18 mouse cellular contexts compared by ENCODE assay signal in genomic region chr10:111159789-111160522, GRCm38 (mm10). TPM values are rescaled to one million over a fixed set of nuclear protein-coding genes. Genes with fewer than 3 reads are reported as not detected.
DNase-seq lines count a peak whose midpoint lies in the region; ATAC-seq and TF ChIP-seq lines count a peak whose summit lies in the region.
"Had no signal": no experiment of that assay in that cellular context is flagged by ENCODE, and none has a peak within 500 bp of the region (broad histone marks: within the 10 kb centered on the region; RNA-seq: fewer than 3 reads in every experiment).

No protein-coding gene starts in this region.

- TF ChIP-seq EP300 in MEL (IDR thresholded peaks at IDR 0.05; ENCODE audit: low read depth in 1 of 2, low read length in 2 of 2) = no peak; a peak in 1 of 4 replicates

- peak overlapping the region; percentile 32; the same call in 1 of the 2 replicates for H3K9ac ChIP-seq in MEL (ENCODE audit: control insufficient read depth, low read depth, low read length, poor library complexity, severe bottlenecking)
- H3K9ac ChIP-seq: forebrain, postnatal 0 days; heart, embryonic 15.5 days; hindbrain, embryonic 15.5 days; limb, embryonic 15.5 days; midbrain, embryonic 15.5 days; neural tube, embryonic 15.5 days; stomach, embryonic 15.5 days had no signal

- H3K27ac ChIP-seq in layer of hippocampus, adult 2 months = no peak overlapping the region
- H3K27ac ChIP-seq in MEL (ENCODE audit: control insufficient read depth, low read depth, low read length) = peak overlapping the region; percentile 59
- no peak overlapping the region for H3K27ac ChIP-seq in midbrain, embryonic 10.5 days (replicated peaks)
- H3K27ac ChIP-seq: heart, embryonic 15.5 days; hindbrain, embryonic 15.5 days; limb, embryonic 15.5 days; midbrain, embryonic 15.5 days; neural tube, embryonic 15.5 days; stomach, embryonic 15.5 days had no signal

- no peaks in the 10 kb centered on the region for H3K9me3 ChIP-seq in MEL (replicated peaks; ENCODE audit: insufficient read depth, low read length)
- no peaks in the 10 kb centered on the region for H3K9me3 ChIP-seq in midbrain, embryonic 10.5 days (replicated peaks)
- H3K9me3 ChIP-seq: heart, embryonic 15.5 days; hindbrain, embryonic 15.5 days; limb, embryonic 15.5 days; midbrain, embryonic 15.5 days; neural tube, embryonic 15.5 days; stomach, embryonic 15.5 days had no signal

- TF ChIP-seq POLR2A in MEL (IDR thresholded peaks at IDR 0.05; ENCODE audit: control insufficient read depth in 1 of 2, insufficient read depth in 1 of 2, low read depth in 1 of 2, low read length in 2 of 2, poor library complexity in 1 of 2) = no peak

- 79% methylated on average over 5 of the region's 5 CpGs for WGBS in midbrain, embryonic 10.5 days

- H3K79me2 ChIP-seq in MEL (ENCODE audit: control insufficient read depth, insufficient read depth, low read length, poor library complexity) = peaks cover 3% of the 10 kb centered on the region

- H3K27me3 ChIP-seq in MEL (ENCODE audit: control insufficient read depth in 1 of 2, insufficient read depth in 2 of 2, low read length in 2 of 2) = no peaks in the 10 kb centered on the region
- no peaks in the 10 kb centered on the region for H3K27me3 ChIP-seq in midbrain, embryonic 10.5 days (ENCODE audit: low read depth, poor library complexity, severe bottlenecking)
- H3K27me3 ChIP-seq: heart, embryonic 15.5 days; hindbrain, embryonic 15.5 days; limb, embryonic 15.5 days; midbrain, embryonic 15.5 days; neural tube, embryonic 15.5 days; stomach, embryonic 15.5 days had no signal

- peak; percentile 36 for ATAC-seq in megakaryocyte, adult 5-6 weeks (ENCODE audit: poor library complexity, severe bottlenecking)
- ATAC-seq: forebrain, postnatal 0 days; lung, postnatal 0 days; midbrain, embryonic 15.5 days had no signal

- peaks cover 0 to 20% of the 10 kb centered on the region in 2 experiments; a peak in 2 of 4 replicates for H3K36me3 ChIP-seq in MEL (ENCODE audit: control insufficient read depth in 1 of 2, insufficient read depth in 2 of 2, low read length in 2 of 2)
- H3K36me3 ChIP-seq in midbrain, embryonic 10.5 days = no peaks in the 10 kb centered on the region
- H3K36me3 ChIP-seq: heart, embryonic 15.5 days; hindbrain, embryonic 15.5 days; limb, embryonic 15.5 days; midbrain, embryonic 15.5 days; neural tube, embryonic 15.5 days; stomach, embryonic 15.5 days had no signal

- no peak overlapping the region for H3K4me3 ChIP-seq in layer of hippocampus, adult 2 months
- no peak overlapping the region for H3K4me3 ChIP-seq in MEL (ENCODE audit: control insufficient read depth in 1 of 2, insufficient read depth in 1 of 2, low read depth in 2 of 2, low read length in 2 of 2)
- H3K4me3 ChIP-seq in midbrain, embryonic 10.5 days = no peak overlapping the region
- H3K4me3 ChIP-seq: heart, embryonic 15.5 days; hindbrain, embryonic 15.5 days; limb, embryonic 15.5 days; midbrain, embryonic 15.5 days; neural tube, embryonic 15.5 days; stomach, embryonic 15.5 days had no signal

- TF ChIP-seq CTCF in layer of hippocampus, adult 2 months (conservative IDR thresholded peaks at IDR 0.05) = no peak
- no peak for TF ChIP-seq CTCF in MEL (IDR thresholded peaks at IDR 0.05 in 2 of 3, conservative IDR thresholded peaks at IDR 0.05 in 1 of 3; ENCODE audit: control insufficient read depth in 1 of 3, insufficient read depth in 1 of 3, low read depth in 2 of 3, low read length in 3 of 3, poor library complexity in 1 of 3, severe bottlenecking in 1 of 3)

- H3K4me1 ChIP-seq in MEL (ENCODE audit: control insufficient read depth in 1 of 2, insufficient read depth in 2 of 2, low read length in 2 of 2) = peaks cover 12 to 24% of the 10 kb centered on the region in 2 experiments; a peak in 3 of 4 replicates
- H3K4me1 ChIP-seq in midbrain, embryonic 10.5 days = peaks cover 7% of the 10 kb centered on the region; the same call in 1 of the 2 replicates
- H3K4me1 ChIP-seq: limb, embryonic 15.5 days; stomach, embryonic 15.5 days had no signal

- no peak for TF ChIP-seq RAD21 in MEL (IDR thresholded peaks at IDR 0.05; ENCODE audit: low read depth, low read length)

- peak; percentile 45 for DNase-seq in adrenal gland, adult 2 months
- no peak for DNase-seq in adrenal gland, postnatal 4 days (ENCODE audit: low spot score in 2 of 2)
- DNase-seq in layer of hippocampus, adult 11-12 months (ENCODE audit: low spot score) = peak; percentile 23
- DNase-seq in layer of hippocampus, adult 2 months (ENCODE audit: low spot score in 2 of 2) = no peak
- peak; percentile 63 for DNase-seq in MEL (ENCODE audit: low read depth, low spot score)
- no peak for DNase-seq in midbrain, embryonic 10.5 days (ENCODE audit: low spot score)
- DNase-seq in thymus, postnatal 10 days (ENCODE audit: low spot score in 2 of 2) = no peak
- DNase-seq: cerebellum, adult 11-12 months; forebrain, postnatal 0 days; gastrocnemius, postnatal 14 days had no signal

TF ChIP-seq in MEL, 35 proteins besides CTCF, POLR2A, EP300 and RAD21:
- TF ChIP-seq USF1 (IDR thresholded peaks at IDR 0.05; ENCODE audit: low read depth, low read length) (no peak), ETS1 (IDR thresholded peaks at IDR 0.05; ENCODE audit: low read depth, low read length) (peak; percentile 15; the same call in 1 of the 2 replicates)
TF ChIP-seq in MEL: peak in this region for 1.

RNA-seq across cellular contexts. Expression of gene Osbpl8, which starts 4.6 kb away (rescaled TPM):
- 10 to 100 TPM; 24.8 to 24.9 TPM for total RNA-seq in adrenal gland, adult 2 months (2021)
- polyA plus RNA-seq in adrenal gland, adult 2 months (2012; rRNA removed) = 1.2 and 1.6 TPM in 2 replicates
- total RNA-seq in adrenal gland, postnatal 4 days (2021) = 10 to 100 TPM; 30.8 to 33.9 TPM
- 10 to 100 TPM; 60.8 to 60.9 TPM for total RNA-seq in layer of hippocampus, adult 2 months (2021)
- 44.8 and 65.7 TPM in 2 replicates for total RNA-seq in MEL (2012; rRNA removed)
- 10 to 100 TPM; 26.2 to 33.4 TPM for polyA plus RNA-seq in MEL (2012; ENCODE audit: insufficient read depth in 1 of 2, insufficient read length in 2 of 2, low read depth in 1 of 2, low replicate concordance in 2 of 2, missing spikeins in 1 of 2)
- total RNA-seq in megakaryocyte, adult 5-6 weeks (2015) = 65.5 and 68.1 TPM in 2 replicates
- 95.3 and 105 TPM in 2 replicates for total RNA-seq in megakaryocyte, adult 5-6 weeks (2017)
- 7.6 and 10.6 TPM in 2 replicates for polyA plus RNA-seq in midbrain, embryonic 10.5 days (2016; fragmentation: Nextera tagmentation; extraction: Ambion mirVana)

Comparison
In these comparisons a context has a peak if more than half of its experiments do, and no peak if none do; other contexts are left out.
1. DNase-seq: peak in adrenal gland, adult 2 months (single experiment), layer of hippocampus, adult 11-12 months (single experiment) and MEL (single experiment); none in adrenal gland, postnatal 4 days (0 of 2), layer of hippocampus, adult 2 months (0 of 2), midbrain, embryonic 10.5 days (single experiment) and thymus, postnatal 10 days (0 of 2).